Mouse (Mus musculus): ENCODE results near the gene Olfr765. TPM values are rescaled to one million over a fixed set of nuclear protein-coding genes. Genes with fewer than 3 reads are reported as not detected.
"Not testable (repeated sequence)": the region's sequence is repeated elsewhere in the genome, so short reads cannot be mapped to it uniquely, and the experiment has no call there.

Olfr765 gene
- not detected for total RNA-seq (2021)

GRCm38 (mm10) chr10:129049898-129050297 lies at the start of gene Olfr765:
Gene Olfr765 (minus strand): TSS chr10:129049998.
- not testable (repeated sequence) for DNase-seq

GRCm38 (mm10) chr10:129099275-129099674 lies 49.5 kb upstream of the Olfr765 start, which contains the start of gene Olfr768:
Gene Olfr768 (minus strand): TSS chr10:129099375.
- DNase-seq, result no peak

GRCm38 (mm10) chr10:129082810-129083209 lies 33.0 kb upstream of the Olfr765 start, which contains the start of gene Olfr767:
Gene Olfr767 (minus strand): TSS chr10:129082910.
- not testable (repeated sequence) for DNase-seq

GRCm38 (mm10) chr10:129068877-129069276 lies 19.1 kb upstream of the Olfr765 start, which contains the start of gene Olfr766-ps1:
Gene Olfr766-ps1 (minus strand): TSS chr10:129068977.
- no peak for DNase-seq

GRCm38 (mm10) chr10:129039796-129040195 lies 10.0 kb downstream of the Olfr765 start, which contains the start of gene Olfr764-ps1:
Gene Olfr764-ps1 (minus strand): TSS chr10:129039896.
- no peak for DNase-seq

GRCm38 (mm10) chr10:129028343-129028742 lies 21.5 kb downstream of the Olfr765 start:
- no peak for DNase-seq

GRCm38 (mm10) chr10:129026018-129026662 lies 23.7 kb downstream of the Olfr765 start:
- DNase-seq, result peak in 1 of 2 experiments; percentile 18

- DNase-seq, result no peak
Measured at GRCm38 (mm10) chr10:129023319-129023718, 26.5 kb downstream of the Olfr765 start.

GRCm38 (mm10) chr10:129014477-129014876 lies 35.3 kb downstream of the Olfr765 start:
- DNase-seq, result no peak

GRCm38 (mm10) chr10:129011511-129011910 lies 38.3 kb downstream of the Olfr765 start:
- not testable (repeated sequence) for DNase-seq

- no peak for DNase-seq
Measured at GRCm38 (mm10) chr10:129010288-129010841, 39.4 kb downstream of the Olfr765 start, which contains the start of gene Olfr763. Gene Olfr763 (plus strand): TSS chr10:129010791.

- DNase-seq, result no peak
Measured at GRCm38 (mm10) chr10:129004032-129004920, 45.5 kb downstream of the Olfr765 start.

- no peak for DNase-seq
Measured at GRCm38 (mm10) chr10:128996523-128997040, 53.2 kb downstream of the Olfr765 start.

- DNase-seq, result no peak
Measured at GRCm38 (mm10) chr10:128995796-128996195, 54.0 kb downstream of the Olfr765 start.

Other genes with a start within 250 kb of the Olfr765 start
- gene Dnajc14, start 245.9 kb downstream of the Olfr765 start, total RNA-seq (2021), result 10 to 100 TPM; 65.3 to 69.1 TPM
- 10 to 100 TPM in 1 of 2 experiments, 1 to 10 TPM in 1; 8.4 to 10.6 TPM for gene Tmem198b, start 245.6 kb downstream of the Olfr765 start, total RNA-seq (2021)
- 10 to 100 TPM; 38.9 to 39.5 TPM for gene Sarnp, start 232.7 kb downstream of the Olfr765 start, total RNA-seq (2021)
- 1 to 10 TPM; 8.9 to 9.8 TPM for gene Ormdl2, start 228.4 kb downstream of the Olfr765 start, total RNA-seq (2021)
- gene Gdf11, start 158.3 kb downstream of the Olfr765 start, total RNA-seq (2021), result 10 to 100 TPM; 20.4 to 22.7 TPM
- 10 to 100 TPM; 77.8 to 79.7 TPM for gene Cd63, start 149.0 kb downstream of the Olfr765 start, total RNA-seq (2021)
- 1 to 10 TPM; 6.4 to 8.9 TPM for gene Rdh5, start 127.1 kb downstream of the Olfr765 start, total RNA-seq (2021)
- 10 to 100 TPM; 92.9 to 94.1 TPM for gene Bloc1s1, start 126.0 kb downstream of the Olfr765 start, total RNA-seq (2021)
- gene Itga7, start 116.2 kb downstream of the Olfr765 start, total RNA-seq (2021), result 10 to 100 TPM; 30.1 to 35.4 TPM
- not detected for gene Mettl7b, start 89.0 kb downstream of the Olfr765 start, total RNA-seq (2021)
- gene Olfr9, start 60.6 kb downstream of the Olfr765 start, total RNA-seq (2021), result not detected
- not detected for gene Olfr763, start 39.2 kb downstream of the Olfr765 start, total RNA-seq (2021)
- not detected for gene Olfr764-ps1, start 10.1 kb downstream of the Olfr765 start, total RNA-seq (2021)
- gene Olfr766-ps1, start 19.0 kb upstream of the Olfr765 start, total RNA-seq (2021), result not detected
- gene Olfr767, start 32.9 kb upstream of the Olfr765 start, total RNA-seq (2021), result under 1 TPM in 1 of 2 experiments, not detected in 1; 0.08 TPM
- not detected for gene Olfr768, start 49.4 kb upstream of the Olfr765 start, total RNA-seq (2021)
- not detected for gene Olfr769, start 67.9 kb upstream of the Olfr765 start, total RNA-seq (2021)
- not detected for gene Olfr770, start 89.0 kb upstream of the Olfr765 start, total RNA-seq (2021)
- not detected for gene Olfr771, start 114.8 kb upstream of the Olfr765 start, total RNA-seq (2021)
- gene Olfr772, start 127.9 kb upstream of the Olfr765 start, total RNA-seq (2021), result not detected
- not detected for gene Olfr773, start 137.4 kb upstream of the Olfr765 start, total RNA-seq (2021)
- not detected for gene Olfr774, start 186.2 kb upstream of the Olfr765 start, total RNA-seq (2021)
- not detected for gene Olfr775, start 198.4 kb upstream of the Olfr765 start, total RNA-seq (2021)
- not detected for gene Olfr776, start 209.1 kb upstream of the Olfr765 start, total RNA-seq (2021)
- gene Olfr777, start 221.5 kb upstream of the Olfr765 start, total RNA-seq (2021), result not detected

All from layer of hippocampus, postnatal 36 days (tissue).